Mouse (Mus musculus) cerebellum, postnatal 14 days (tissue): ENCODE results near the gene Slc34a3.

ENCODE experiments used
- DNase-seq, 2 experiments: peaks; one replicate each; pipeline ENCODE4 v3.0.0; 2021; ENCODE audit warnings: mixed read lengths in 2 of 2

The Slc34a3 gene

DNA sequence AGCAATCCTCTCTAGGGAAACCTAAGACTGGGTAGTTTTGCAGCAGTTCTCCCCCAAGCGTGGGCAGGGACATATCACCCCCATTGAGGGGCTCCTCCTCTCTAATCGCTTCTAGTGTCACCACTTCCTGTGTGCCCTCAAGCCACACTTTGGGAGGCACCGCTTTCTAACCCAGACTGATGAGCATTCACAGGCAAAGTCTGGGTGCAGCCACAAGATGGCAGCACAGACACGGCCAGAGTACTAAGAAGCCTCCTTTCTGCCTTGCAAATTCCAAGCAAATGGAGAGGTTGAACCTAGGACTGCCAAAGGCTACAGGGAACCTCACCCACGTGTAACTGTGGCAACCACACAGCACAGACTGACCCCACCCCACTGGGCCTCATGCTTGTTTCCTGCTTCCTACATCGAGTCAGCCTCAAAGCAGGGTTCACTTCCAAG, 40.8 kb downstream of the Slc34a3 start:
- DNase-seq, result peak; percentile 89 to 91

DNA sequence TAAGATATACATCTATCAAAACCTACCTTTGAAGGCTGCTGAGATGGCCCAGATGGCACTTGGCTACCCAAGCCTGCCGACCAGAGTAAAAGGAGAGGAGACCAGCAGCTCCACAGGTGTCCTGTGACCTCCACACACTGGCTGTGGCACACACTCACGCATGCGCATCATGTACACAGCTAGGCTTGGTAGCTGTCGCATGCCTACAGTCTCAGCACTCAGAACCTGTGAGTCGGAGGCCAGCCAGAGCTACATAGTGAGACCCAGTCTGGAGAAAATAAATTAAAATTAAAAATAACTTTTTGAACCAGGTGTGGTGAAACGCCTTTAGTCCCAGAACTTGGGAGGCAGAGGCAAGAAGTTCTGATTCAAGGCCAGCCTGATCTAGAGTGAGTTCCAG, 46.3 kb downstream of the Slc34a3 start:
- no peak for DNase-seq

GRCm38 (mm10) chr2:25186575-25186930, 47.6 kb downstream of the Slc34a3 start:
- DNase-seq, result no peak

GRCm38 (mm10) chr2:25185625-25186574, 48.3 kb downstream of the Slc34a3 start:
- DNase-seq, result peak; percentile 39 to 57

DNA sequence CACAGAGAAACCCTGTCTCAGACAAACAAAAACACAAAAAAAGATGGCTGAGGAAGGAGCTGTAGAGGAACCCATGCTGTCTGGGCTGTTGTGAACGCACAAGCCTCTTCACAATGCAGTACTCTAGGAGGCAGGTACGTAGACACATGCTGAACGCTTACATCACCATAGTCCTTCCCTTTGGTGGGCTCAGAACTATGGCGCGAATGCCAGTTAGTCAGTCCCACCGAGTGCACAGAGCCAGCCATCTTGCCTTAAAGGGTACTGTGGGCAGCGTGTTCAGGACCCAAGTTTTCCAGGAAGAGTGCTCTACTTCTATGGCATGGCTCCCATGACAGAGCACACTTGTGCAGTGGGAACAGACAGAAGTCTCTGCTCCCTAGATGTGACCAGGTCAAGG, 49.7 kb downstream of the Slc34a3 start:
- DNase-seq, result no peak

DNA sequence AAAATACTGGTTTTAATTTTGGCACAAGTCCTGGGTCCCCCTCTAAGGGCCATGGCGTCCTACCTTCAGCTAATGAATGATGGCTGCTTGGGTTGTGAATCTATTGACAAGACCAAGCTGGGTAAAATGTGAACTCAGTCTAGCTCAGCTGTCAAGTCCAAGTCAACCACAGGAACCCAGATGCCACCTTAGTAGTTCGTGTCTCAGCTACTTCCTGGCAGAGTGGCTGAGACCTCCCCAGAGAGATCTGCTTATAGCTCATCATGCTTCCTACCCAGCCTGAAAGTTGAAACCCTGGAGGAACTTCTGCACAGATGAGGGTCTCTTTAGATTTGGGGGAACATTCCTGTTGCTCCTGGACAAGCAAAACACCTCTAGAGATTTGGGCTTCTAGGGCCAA, 50.8 kb downstream of the Slc34a3 start:
- no peak for DNase-seq

DNA sequence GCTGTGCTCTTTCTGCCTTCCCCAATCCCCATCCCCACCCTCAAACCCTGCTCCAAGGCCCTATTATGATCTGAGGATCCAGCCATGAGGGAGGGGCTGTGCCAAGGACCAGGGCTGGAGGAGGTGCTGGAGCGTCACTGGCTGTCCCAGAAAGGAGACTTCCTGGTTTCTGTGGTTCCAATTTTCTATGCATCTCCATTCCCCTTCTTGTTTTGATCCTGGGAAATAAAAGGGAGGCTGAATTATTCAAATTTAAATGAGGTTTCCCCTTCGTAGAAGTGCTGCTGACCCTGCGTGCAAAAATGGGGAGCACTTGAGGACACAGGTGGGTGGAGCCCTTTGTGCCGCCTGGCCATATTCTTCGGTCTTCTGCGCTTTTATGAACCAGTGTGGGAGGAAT, 51.5 kb downstream of the Slc34a3 start:
- no peak for DNase-seq

- DNase-seq, result peak; percentile 16 to 44
Measured at GRCm38 (mm10) chr2:25181891-25182397, 52.2 kb downstream of the Slc34a3 start.

DNA sequence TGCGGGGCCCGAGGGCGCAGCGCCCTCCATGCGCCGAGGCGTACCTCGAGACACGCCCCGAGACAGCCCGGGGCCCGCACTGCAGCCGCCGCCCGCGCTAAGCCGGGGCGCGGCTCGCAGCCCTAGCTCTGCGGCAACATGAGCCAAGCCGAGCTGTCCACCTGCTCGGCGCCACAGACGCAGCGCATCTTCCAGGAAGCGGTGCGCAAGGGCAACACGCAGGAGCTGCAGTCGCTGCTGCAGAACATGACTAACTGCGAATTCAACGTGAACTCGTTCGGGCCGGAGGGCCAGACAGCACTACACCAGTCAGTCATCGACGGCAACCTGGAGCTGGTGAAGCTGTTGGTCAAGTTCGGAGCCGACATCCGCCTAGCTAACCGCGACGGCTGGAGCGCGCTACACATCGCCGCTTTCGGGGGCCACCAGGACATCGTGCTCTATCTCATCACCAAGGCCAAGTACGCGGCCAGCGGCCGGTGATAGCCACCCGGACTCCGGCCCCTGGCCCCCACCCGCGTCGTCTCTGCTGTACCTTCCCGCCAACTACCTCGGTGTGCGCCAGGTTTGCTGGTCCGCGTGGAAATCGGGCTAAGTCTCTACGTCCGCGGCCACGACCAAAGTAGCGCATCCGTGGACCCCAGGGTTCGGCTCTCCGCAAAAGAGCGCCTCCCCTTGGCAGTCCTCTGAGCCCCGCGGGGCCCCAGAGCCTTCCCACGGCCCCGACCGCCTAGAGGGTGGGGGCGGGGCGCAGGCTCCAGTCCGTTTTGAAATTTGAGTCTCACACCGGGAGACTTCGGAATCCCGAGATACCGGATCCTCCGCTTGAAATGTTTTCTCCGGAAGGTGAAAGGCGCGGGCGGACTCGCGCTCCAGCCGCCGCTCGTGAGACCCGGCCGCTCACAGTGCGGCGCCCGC, 52.9 kb downstream of the Slc34a3 start:
- peak; percentile 56 to 60 for DNase-seq

- peak; percentile 92 to 95 for DNase-seq
Measured at GRCm38 (mm10) chr2:25180478-25180903, 53.7 kb downstream of the Slc34a3 start, which contains the start of gene Nrarp. Gene Nrarp (plus strand): TSS chr2:25180758.

DNA sequence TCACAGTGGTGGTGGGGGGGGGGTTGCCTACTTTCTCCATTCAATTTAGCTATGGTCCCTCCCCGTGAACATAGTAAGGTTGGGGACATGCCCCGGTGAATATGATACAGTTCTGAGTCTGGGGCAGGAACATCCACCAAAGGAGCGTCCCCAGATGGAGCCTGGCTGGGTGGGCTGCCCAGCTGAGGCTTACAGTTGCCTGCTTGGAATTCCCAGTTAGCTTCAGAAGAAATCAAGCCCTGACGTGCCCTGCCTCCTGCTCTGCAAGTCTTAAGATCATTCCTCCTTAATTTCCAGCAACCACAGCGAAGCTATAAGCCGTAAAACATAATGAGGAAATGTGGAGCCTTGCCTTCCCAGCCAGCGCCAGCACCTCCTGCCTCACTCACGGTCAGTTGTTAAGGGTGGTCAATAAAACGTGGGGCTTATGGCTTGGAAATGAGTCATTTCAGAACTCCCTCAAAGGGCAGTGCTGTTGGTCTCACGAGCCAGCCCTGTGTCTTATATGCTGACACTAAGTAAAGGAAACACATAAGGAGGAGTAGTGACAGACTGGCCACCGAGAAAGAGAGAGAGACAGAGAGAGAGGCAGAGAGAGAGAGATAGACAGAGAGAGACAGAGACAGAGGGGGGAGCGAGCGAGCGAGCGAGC, 54.5 kb downstream of the Slc34a3 start:
- no peak for DNase-seq
